Mouse (Mus musculus) fat pad, adult 2 months (tissue): ENCODE measurements at regions not wholly inside any gene's neighbourhood (a gene's known extent, or its start where the extent isn't known, plus 50 kb on each side); places are given as distances from the start of the nearest gene placed in this dataset.

Experiments used
- DNase-seq: peaks from one replicate; pipeline ENCODE4 v3.0.0-alpha.2; 2011; ENCODE audit warnings: low read depth, low spot score; ENCODE audit errors: extremely low read depth

DNA sequence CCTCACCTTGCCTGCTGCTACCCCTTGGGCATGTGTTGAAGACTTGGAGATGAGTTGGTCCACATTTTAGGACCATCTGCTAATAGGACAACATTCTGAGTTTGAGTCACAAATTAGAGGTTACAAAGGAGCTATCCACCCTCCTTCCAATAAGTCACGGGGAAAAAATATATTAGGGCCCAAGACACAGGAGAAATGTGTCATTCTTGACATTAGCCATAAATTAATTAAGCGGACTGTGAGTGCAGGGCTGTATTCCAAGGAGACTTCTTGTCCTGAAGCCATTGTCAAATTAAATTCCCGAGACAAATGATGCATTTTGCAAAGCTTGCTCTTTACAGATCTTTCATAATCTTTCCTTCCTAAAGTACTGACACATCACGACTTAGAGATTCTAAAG, 79.2 kb downstream of the 1700020N01Rik start:
- DNase-seq, result no peak

GRCm38 (mm10) chr10:21672666-21673065, 79.7 kb downstream of the 1700020N01Rik start:
- no peak for DNase-seq

DNA sequence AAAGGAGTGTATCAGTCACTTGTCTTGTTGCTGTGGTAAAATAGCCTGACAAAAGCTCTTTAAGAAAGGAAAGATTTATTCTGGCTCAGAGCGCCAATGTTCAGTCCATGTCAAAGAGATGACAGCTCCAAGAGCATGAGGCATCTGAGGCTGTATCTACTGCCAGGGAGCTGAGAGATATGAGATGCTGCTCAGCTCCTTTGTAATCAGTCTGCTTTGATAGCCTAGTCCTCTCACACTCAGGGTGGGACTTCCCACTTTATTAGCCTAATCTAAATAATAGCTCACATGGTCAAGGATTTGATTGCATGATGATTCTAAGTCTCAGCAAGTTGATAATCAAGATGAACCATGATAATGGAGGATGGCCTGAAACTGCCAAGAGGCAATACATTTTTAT, 80.9 kb downstream of the 1700020N01Rik start:
- DNase-seq, result no peak

GRCm38 (mm10) chr10:21675786-21676185, 82.8 kb downstream of the 1700020N01Rik start:
- DNase-seq, result no peak

DNA sequence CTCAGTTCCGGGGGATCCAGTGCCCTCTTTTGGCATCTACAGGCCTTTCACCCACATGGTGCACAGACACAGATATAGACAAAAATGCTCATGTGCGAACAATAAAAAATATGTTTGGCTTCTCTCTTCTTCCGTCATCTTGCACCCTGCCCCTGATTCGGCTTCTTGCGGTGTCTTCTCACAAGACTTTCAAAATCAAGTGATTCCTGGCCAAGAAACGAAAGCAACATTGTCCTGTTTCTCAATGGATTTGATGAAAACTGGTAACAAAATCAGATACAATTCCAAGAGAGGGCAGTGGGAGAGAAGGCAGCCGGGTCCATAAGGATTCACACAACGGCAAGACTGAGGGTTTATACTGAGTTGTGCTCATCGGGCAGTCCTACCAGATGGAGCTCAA, 85.0 kb downstream of the 1700020N01Rik start:
- DNase-seq, result no peak

GRCm38 (mm10) chr10:21678372-21678771, 85.4 kb downstream of the 1700020N01Rik start:
- DNase-seq, result no peak

DNA sequence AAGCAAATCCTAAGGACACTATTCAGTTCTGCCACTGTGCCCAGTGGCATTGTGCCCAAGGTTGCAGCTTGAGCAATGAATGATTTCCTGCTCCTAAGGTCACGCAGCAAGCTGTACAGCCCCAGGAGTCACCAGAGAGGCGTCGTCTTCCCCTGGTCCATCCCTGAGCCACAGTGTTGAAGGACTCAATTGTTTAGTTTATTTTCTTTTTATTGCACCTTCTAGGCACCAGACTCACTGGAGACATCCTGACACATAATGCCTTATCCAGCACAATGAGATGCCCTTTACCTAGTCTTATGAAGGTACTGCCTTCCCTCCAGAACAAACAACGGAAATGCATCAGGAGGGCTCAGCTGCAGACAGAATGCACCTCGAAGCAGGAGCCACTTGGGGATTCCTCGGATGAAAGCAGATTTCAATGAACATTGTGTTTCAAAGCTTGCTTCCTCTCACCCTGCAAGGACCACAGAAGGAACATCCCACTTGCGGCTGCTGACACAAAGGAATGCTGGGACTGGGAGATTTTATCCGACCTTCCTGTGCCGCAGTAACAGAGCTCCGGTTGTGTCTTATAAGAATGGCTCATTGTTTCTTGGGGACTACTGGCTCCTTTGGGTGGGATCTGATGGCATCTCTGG, 86.0 kb downstream of the 1700020N01Rik start:
- DNase-seq, result no peak

- DNase-seq, result no peak
Measured at GRCm38 (mm10) chr10:21680789-21681188, 87.8 kb downstream of the 1700020N01Rik start.

DNA sequence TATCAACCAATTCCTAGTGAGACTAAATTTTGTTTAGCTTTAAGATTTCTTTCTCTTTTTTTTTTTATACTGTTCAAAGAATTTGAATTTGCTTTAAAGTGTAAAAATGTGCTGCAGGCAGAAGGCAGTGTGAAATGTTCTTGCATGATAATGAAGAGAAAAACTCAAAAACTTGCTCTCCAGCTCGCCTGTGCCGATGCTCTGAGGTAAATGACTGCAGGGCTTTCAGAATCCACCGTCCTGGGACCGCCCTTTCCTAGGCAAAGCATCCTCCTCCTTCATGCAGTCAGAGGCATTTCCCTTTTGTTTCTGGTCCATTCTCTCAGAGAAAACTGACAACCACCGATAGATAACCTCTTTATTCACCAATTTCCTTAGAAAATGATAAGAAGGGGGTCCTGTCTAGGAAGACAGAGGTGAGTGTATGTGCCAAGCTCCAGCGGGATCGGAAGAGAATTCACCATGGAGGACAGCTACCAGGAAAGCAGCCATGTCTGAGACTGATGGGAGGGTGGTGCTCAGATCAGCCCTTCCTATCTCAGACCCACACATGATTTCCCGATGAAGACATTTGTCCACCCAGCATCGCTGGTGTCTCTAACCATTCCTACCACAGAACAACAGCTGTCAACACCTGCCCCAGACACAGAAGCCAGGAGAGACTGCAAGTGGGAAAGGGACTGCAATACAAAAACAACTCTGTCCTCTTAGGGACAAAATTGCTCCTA, 91.5 kb downstream of the 1700020N01Rik start:
- DNase-seq, result no peak

DNA sequence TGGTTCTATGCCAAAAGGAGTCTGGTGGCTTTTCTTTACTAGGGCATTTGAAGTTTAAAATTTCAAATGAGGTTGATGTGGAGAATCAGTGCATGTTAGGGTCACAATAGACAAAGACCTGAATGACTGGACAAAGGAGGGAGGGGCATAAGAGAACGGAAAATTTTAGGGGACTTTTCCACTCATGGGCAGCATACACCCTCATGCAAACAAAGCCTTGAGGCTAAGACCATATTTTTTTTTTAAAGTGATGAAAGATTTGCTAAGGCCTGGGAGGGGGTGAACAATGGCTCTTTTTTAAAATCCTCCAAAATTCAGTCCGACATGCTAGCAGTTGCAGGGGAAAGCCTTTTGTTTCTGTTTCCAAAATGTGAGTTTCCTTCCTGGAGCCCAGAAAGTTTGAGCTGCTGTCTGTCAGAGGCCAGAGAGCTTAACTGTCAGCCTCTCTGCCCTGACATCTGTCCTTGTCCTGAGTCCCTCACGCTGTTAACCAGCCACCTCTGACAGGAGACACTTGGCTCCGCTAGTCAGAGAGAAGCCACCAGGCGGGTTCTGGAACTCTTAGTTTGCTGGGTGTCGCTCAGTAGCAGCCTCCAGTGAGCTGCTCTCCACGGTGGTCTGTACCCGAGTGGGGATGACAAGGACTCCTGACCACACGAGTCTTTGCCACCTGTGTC, 92.3 kb downstream of the 1700020N01Rik start:
- DNase-seq, result no peak

DNA sequence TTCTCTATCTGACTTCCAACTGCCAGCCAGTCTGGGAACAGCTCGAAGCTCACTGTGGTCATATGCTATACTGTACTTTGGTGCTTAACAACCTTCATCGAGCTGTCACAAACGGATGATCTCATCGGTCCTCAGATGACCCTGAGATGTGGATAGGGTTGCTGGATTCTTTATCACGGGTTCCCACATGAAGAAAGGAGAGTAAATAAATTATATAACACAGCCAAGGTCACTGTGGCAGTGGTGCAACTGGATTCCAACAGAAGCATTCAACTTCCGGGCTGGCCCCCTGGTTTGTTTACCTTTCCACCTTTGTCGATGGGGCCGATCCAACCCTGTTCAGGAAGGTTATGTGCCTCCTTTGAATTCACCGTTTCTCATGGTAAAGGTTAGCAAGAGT, 93.1 kb downstream of the 1700020N01Rik start:
- no peak for DNase-seq

DNA sequence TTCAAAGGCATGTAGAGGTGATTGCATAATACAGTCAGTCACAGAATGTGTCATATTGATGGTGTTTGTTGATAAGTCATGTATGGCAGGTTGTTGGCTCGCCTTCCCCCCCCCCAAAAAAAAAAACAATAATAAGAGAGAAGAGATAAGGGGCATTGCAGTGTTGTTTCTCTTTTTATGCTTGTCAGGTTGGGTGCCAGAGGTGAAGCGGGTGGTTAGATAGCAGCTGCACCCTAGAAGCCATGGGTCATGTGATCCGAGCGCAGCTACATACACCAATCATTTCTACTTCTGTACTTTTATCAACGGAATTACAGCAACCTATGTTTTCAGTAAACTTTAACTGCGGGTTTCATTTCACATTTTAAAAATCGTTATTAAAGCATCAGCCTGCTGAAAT, 94.5 kb downstream of the 1700020N01Rik start:
- DNase-seq, result no peak

GRCm38 (mm10) chr10:21688513-21688912, 95.6 kb downstream of the 1700020N01Rik start:
- no peak for DNase-seq

DNA sequence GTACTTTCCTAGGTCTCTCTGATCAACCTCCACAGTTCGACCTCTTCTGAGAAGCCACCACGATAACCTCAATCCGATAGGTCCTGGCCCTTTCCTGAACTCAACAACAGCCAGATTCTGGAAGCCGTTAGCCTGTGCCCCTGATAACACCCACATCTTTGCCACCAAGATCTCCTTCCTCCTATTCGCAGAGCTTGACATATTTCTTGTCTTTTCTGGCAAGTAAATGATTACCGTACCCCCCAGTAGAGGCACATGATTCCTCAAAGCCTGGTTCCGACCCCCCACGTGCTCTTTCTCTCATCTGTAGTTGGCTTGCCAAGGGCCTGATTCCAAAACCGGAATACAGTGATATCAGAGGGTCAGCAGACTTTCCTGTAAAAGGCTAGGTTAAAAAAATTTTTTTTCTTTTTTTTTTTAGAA, 96.9 kb downstream of the 1700020N01Rik start:
- no peak for DNase-seq

- DNase-seq, result no peak
Measured at GRCm38 (mm10) chr10:21695185-21695584, 102.2 kb downstream of the 1700020N01Rik start.

GRCm38 (mm10) chr10:21696671-21697070, 103.7 kb downstream of the 1700020N01Rik start:
- DNase-seq, result no peak

- no peak for DNase-seq
Measured at GRCm38 (mm10) chr10:21701580-21701979, 108.6 kb downstream of the 1700020N01Rik start.

DNA sequence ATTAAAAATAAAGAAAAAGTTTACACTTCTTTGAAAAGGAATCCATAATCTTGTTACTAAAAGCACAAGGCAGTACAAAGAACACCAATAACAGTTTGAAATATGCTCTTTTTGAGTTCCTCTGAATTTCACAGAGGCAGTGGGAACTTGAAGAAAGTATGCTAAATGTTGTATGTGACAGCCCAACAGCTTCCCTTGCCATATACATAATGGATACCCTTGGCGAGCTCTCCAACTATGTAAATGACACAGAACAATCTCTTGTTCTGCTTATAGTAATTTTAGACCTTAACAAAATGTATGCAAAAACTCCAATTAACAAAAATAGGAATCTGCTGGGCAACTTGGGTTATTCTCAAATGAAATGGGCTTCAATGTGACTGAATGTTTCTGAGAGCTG, 109.2 kb downstream of the 1700020N01Rik start:
- no peak for DNase-seq

GRCm38 (mm10) chr10:21711866-21712265, 118.9 kb downstream of the 1700020N01Rik start:
- DNase-seq, result no peak

- no peak for DNase-seq
Measured at GRCm38 (mm10) chr10:21712828-21713227, 119.9 kb downstream of the 1700020N01Rik start.

DNA sequence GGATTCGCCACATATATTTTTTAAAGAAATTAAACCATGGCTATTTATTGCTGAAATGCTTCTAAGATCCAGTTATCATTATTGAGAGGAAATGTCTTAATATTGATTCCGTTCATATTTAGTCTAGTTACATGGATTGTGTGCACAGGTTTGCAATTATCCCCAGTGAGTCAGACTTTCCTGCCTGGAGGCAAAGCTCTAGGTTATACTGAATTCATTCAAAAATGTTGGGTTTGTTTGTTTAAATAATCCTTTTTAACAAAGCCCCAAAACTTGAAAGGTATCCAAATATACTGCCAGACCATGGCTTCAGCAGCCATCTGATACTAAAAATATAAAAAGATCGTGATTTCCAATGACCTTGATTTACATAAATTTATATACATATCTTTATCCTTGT, 122.5 kb downstream of the 1700020N01Rik start:
- DNase-seq, result no peak

- no peak for DNase-seq
Measured at GRCm38 (mm10) chr10:21718189-21718588, 125.2 kb downstream of the 1700020N01Rik start.
